Mouse (Mus musculus): Measurements from ENCODE around the gene Rgs3. TPM values are rescaled to one million over a fixed set of nuclear protein-coding genes. Genes with fewer than 3 reads are reported as not detected.

Gene Rgs3
- total RNA-seq, 4 experiments from 2014 or later: 25.6 to 34.3 (median 30.5) TPM

DNA sequence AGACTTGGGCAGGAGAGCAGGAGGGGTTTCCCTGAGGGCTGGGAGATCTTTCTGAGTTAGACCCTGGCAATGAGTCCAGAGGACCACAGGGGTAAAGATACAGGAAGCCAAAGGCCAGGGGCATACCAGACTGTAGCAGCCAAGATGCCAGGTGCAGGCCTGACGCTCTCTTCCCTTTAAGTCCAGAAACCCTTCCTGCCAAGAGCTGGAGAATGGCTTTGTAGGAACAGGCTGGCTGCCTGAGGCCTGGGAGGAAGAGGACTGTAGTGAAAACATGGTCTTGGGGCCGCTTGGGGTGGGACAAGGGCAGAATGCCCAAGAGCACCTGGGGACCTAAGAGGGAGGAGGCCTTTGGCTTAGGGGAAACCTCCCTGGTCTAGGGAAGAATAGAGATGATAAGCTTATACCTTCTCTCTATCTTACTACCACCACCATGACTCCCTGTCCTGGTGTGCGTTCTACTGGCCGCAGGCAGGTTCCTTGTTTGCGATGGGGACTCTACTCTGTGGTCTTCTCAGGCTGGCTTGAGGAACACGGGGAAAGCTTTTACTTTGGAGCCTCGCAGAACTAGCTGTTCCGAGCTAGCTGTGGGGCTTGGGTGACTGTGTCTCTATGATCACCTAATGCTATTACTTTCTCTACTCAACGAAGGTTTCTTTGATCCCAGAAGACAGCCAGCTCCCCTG is 46.4 kb downstream of the Rgs3 start:
- DNase-seq (ENCODE audit: low spot score): no peak

DNA sequence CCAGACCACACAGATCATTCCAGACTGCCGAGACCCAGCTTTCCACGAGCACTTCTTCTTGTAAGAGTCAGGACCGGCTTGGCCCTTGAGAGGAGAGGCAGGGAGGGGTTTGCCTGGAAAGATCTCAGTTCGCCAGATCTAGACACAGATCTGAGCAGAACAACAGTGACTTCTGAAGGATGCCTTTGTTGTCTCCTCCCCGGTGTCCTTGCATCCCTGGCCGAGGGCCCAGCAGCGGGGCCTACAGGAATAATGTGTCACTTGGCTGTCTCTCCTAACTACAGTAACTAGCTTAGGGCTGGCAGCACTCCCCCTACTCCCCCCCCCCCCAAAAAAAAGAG is 46.9 kb downstream of the Rgs3 start:
- no peak for DNase-seq (ENCODE audit: low spot score)

DNA sequence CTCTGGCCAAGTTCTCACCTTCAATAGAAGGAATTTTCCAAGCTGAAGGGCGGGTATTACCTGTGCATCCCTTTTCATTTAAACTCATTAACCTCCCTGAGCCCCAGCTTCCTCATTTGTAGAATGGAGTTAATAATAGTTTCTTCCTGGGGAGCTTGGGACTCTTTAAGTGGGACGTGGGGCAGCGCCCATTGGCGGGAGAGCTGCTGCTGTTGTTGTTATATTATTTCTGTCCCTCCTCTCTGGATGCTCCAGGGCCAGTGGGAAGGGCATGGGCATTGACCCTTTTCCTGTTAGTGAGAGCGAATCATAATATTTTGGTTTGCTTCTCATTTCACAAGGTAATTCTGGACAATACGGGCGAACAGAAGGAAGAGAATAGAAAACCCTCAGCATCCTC is 47.3 kb downstream of the Rgs3 start:
- no peak for DNase-seq (ENCODE audit: low spot score)

DNA sequence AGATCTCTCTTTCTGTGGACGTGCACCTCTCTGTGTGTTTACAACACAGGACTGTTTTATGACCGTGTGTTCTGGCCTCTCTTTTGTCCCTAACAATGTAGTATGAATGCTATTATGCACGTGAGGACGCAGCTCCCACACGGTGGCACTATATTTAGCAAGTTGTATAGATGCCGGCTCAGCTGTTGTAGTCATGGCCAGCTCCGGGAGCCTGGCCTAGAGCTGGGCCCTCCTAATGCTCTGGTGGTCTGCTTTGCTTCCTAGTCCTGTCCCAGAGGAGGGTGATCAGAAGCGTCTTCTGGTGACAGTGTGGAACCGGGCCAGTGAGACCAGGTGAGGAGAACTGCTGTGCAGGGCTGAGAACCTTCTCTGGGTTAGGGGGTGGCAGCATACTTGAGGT is 47.7 kb downstream of the Rgs3 start:
- no peak for DNase-seq (ENCODE audit: low spot score)

DNA sequence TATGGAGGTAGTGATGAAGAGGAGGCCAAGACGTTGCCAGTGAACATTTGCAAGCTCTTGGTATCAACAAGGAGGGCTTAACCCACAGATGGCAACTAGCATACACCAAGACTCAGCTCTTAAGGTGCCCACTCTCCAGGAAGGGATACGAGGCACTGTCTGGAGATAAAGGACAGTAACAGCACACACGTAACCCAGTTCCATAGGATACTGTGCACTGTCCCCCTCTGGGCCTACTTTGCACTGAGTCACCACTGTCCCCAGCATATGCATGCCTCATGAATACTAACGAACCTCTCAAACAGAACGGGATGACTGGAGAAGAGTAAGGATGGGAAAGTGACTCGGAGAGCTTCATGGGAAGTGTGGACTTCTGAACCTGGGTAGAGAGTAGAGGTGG is 48.2 kb downstream of the Rgs3 start:
- no peak for DNase-seq (ENCODE audit: low spot score)

DNA sequence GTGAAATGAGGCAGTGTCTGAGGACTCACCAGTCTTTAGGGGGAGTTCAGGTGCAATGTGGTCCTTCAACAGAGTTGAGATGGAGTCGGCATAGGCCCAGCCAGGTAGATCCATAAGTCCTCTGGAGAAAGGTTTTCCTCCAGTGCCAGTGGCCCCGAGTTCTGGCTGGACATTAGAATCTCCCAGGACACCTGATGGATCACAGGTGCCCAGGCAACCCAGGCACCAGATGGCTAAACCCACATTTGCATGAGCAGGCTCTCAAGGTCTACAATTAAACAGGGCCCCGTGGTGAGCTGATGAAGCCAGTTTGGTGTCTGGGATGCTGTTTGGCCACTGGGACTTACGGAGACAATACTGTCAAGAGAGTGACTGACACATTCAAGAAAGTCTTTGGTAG is 49.7 kb downstream of the Rgs3 start:
- DNase-seq (ENCODE audit: low spot score): no peak

DNA sequence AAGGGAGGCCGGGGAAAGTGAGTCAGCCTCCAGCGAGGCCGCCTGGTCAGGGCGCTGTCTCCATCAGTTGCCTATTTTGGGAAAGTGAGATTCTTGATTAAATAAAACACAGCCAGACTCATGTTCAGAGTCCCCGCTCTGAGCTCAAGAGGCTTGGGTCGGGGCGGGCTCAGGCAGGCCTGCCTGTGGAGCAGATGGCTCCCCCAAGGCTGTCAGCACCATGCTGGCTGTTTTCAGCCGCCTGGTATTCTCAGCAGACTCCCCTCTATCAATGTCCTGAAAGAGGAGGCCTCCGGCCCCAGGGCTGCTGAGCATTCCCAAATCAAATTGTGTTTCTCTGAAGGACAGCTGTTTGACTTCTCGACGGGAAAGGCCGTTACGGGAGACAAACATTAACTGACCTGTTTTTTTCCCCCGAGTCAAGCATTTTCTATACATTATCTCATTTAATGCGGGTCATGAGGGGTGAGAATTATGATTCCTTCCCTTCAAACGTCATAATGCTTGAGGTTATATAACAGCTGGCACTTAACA is 50.6 kb downstream of the Rgs3 start:
- no peak for DNase-seq (ENCODE audit: low spot score)

DNA sequence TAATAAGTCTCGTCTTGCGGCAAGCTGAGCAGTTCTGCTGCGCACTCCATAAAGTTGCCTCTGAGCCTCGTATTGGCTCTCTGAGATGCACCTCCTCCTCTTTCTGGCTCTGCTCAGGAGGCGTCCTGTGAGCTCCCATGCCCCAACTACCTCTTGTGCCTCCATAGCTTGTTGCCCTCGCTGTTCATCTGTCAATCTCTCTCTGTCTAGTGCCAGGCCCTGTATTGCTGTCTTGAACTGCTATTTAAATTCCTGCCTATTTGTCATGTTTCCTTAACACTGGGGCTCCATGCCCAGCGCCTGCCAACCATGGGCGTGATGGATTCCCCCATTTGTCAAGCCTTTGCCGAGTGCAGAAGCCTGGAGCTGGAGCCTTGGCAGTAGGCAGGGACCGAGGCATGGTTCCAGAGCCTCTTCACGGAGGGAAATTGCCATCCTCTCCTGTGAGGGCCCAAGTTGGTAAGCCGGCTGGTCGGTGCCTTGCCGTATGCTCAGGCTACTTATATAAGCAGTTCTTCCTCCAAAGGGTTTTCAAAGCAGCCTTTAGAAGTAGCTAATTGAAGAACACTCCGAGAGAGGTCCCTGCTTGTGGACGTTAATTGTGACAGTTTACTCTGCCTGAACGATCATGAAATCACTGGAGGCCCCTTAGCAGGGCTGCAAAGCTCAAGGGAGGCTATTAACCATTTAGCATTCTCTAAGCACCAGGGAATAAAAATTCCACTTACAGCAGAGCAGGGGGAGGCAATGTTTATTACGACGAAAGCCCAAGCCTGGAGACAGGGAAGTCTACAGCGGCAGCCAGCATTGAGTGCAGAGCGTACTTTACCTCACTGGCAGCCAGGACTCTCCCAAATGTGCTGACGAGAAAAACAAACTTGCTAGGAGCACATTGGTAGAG is 53.2 kb downstream of the Rgs3 start:
- DNase-seq (ENCODE audit: low spot score): no peak

DNA sequence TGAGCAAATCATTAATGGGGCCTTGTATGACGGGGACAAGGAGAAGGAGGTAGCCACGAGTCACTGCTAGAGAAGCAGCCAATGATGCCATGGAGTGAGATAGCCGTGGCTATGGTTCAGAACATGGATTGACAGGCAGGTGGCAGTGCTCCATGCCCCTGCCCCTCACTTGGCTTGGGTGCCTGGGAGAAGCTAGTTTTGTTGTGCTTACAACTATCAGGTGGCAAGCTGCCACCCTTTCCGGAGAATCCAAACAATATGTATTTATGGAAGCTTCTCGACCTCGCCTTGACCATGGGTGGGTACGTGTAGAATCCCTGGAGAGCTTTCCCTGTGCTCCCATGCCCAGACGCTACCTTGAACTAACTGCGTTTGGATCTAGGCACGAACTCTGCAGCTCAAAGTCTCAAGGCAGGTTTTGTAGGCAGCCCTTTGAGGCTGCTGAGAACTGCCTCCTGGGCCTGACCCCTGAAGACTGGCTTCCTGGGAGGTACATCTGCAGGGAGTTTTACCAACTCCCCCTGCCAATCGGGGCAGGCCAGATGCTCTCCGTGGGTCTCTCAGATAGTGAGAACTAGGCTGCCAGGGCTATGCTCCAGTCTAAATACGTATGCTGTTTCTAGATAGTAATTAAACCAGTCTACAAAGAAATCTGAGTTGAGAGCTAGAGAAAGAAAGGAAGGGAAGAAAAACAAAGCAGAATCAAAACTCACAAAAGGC is 54.2 kb downstream of the Rgs3 start:
- DNase-seq (ENCODE audit: low spot score): no peak

DNA sequence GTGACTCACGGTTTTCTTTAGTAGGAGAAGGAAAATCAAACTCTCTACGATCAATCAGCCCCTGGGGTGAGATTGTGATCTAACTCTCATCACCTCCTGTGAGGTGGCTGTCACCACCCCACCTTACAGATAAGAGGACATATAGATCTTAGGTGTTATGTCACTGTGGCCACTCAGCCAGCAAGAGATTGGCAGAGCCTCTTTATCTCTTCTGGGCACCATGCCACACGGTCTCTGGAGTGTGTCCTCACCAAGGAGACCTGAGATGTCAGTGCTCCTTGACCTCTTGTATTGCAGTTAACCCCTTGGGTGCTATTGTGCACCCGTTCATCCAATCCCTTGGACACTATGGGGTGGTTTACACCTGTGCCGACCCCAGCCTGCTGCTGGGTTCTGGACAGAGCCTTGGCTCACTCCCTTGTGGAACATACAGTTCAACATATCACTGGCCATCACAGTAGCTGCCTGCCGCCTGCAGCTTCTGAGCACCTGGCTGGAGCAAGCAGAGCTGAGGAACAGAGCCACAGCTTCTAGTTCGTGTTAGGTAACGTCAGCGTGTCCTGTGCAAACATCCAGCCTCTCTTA is 58.3 kb downstream of the Rgs3 start:
- DNase-seq (ENCODE audit: low spot score): no peak

DNA sequence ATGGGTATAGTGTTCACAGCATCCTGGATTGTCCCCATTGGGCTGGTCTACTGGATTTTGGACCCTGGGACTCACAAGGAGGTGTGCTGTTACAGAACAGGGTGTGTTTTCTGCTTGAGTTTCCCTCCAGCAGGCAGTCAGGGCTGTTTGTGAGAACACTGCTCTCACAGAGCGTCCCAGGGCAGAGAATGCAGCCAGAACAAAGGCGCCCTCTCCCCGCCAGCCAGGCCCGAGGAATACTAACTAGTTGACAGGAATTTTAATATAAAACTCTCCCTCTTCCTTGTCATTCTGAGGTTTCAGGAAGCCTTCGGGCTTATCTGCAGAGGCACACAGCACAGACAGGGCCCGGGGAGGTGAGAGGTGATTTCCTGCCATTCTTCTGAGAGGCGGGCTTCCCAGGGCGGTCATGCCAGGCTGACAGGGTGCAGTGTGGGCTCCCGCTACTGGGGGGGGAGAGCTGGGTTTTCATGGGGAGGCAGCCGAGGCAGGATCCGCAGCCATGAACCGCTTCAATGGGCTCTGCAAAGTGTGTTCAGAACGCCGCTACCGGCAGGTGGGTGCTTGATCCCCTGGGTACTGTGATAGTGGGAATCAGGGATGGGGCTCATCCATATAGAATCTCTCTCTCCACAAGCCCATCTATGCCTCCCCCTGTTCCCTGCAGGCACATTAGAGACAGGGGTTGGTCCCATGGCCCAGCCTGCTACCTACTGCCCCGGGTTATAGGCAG is 59.8 kb downstream of the Rgs3 start:
- peak; percentile 81 for DNase-seq (ENCODE audit: low spot score)

DNA sequence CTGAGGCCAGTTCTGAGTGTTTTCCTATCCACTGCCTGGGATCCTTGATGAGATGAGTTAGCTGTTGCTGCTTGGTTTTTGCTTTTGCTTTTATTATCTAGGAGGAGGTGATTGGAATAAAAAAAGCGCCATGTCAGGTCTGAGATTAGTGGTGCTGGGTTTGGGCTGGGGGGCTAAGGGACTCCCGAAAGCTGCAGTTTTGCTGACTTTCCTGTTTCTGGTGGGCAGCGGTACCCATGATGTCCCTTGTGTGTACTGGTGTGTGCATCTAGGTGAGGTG is 60.3 kb downstream of the Rgs3 start:
- DNase-seq (ENCODE audit: low spot score): no peak

DNA sequence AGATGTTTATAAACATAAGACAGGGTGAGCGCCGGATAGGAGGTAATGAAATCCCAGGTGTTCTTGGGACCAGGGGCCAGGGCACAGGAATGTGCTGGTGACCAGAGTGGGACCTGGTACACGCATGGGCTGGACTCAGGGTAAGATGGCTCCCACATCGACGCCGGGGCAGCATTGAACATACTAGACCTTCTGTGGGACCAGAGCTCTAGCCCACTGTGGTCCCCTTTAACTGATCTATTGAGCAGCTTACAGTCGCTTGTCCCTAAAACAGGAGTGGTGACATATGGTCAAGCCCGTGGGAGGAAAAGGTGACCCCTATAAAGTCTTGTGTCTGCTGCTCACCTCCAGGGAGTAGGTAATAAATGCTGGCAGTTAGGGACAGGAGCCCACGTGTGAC is 61.5 kb downstream of the Rgs3 start:
- no peak for DNase-seq (ENCODE audit: low spot score)

DNA sequence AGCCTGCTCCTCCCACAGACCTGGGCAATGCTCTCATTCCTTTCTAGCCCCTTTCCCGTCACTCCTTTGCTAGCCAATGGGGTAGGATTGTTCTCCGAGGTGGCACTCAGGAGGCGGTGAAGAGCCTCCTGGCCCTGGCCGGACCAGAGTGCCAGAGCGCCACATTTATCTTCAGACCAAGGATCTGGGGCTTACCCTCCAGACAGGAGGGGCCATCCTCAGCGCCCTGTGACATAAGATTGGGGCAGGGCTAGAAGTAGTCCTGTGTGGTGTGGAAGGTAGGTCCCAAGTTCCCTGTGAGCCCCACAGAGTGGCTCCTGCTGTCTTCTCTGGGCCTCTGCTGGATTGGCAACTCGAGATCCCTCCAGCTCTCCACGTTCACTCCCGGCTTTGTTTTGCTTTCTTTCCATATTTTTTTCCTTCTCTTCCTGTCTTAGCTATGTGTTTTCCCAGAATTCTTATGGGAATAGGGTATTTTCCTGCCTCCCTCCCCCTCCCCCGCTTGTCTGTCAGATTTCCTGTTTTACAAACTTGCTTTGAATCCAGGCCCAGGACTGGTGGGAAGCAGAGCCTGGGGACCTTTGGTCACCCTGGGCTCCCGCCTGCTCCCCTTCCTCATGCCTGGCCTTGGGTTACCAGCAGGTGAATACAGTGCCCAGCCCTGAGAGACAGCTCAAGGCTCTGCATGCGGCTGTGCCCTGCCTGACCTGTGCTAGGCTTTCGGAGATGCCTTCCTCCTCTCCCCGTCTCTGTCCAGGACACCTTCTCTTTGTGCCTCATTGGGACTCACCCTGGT is 62.4 kb downstream of the Rgs3 start:
- DNase-seq (ENCODE audit: low spot score): no peak

DNA sequence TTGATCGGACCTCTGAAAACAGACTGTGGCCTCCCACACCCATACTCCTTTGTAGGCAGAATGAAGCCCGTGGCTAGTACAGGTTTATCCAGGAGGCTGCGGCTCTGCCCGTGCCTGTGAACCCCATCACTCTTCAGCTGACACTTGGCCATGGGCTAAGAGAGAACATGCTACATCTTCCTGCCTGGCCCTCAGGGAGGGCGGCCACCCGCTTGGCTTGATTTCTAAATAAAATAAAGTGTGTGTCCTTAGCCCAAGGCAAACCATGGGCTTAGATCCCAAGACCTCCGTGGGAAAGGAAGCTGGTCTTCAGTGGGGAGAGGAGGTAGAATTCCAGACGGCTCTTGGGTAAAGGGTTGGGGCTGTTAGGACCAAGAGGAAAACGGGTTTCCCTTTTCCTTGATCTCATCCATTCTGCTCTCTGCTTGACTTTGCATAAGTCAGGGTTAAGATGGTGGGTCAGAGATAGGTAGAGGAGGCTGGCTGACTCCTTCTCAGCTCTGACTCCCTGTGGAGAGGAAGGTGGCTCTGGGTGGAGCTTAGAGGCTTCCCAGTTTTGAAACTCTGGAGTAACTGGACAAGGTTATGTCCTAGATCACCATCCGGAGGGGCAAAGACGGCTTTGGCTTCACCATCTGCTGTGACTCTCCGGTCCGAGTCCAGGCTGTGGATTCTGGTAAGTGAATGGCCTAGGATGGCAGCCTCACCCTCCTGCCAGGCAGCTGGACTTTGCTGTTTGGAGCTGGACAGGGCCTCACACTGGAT is 63.8 kb downstream of the Rgs3 start:
- no peak for DNase-seq (ENCODE audit: low spot score)

DNA sequence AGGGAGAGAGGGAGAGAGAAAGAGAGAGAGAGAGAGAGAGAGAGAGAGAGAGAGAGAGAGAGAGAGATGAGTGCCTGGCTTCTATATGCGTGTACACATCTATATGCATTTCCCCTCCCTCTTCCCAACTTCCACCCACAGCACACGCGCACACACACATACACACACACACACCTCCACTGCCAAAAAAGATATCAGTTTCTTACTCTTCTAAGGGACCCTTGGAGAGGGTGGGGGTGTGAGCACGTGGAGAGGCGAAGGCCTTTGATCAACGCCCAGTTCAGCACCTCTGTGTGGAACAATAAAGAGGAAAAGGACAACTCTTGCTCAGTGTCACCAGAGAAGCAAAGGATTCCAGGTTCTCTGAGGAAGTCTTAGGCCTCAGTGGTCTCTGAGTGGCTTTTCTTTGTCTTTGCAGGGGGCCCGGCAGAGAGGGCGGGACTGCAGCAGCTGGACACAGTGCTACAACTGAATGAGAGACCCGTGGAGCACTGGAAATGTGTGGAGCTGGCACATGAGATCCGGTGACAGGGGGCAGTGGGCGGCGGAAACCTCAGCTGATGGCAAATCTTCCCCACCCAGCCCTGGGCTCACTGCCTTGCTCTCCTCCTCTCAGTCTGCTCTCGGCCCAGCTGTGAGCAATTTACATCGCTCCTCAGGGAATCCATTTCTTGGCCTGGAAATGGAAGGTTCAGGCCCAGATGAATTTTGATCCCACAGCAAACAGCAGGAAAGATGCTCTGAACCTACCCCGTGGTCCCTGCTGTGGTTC is 65.2 kb downstream of the Rgs3 start:
- no peak for DNase-seq (ENCODE audit: low spot score)

DNA sequence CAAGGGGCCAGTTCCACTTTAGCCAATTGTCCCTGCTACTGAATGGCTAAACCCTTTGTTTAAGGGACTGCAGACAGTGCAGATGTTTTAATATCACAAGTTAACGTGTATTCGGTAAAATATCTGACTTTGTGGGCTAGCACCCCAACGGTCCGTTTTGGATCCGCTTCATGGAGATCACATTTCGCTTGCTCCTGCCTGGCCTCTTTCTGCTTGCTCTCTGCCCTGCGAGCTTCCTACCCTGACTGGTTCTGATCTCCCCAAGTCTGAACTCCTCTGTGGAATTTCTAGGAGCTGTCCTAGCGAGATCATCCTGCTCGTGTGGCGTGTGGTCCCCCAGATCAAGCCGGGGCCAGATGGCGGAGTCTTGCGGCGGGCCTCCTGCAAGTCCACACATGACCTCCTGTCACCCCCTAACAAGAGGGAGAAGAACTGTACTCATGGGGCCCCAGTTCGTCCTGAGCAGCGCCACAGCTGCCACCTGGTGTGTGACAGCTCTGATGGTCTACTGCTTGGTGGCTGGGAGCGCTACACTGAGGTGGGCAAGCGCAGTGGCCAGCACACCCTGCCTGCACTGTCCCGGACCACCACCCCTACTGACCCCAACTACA is 65.9 kb downstream of the Rgs3 start:
- DNase-seq (ENCODE audit: low spot score): no peak

DNA sequence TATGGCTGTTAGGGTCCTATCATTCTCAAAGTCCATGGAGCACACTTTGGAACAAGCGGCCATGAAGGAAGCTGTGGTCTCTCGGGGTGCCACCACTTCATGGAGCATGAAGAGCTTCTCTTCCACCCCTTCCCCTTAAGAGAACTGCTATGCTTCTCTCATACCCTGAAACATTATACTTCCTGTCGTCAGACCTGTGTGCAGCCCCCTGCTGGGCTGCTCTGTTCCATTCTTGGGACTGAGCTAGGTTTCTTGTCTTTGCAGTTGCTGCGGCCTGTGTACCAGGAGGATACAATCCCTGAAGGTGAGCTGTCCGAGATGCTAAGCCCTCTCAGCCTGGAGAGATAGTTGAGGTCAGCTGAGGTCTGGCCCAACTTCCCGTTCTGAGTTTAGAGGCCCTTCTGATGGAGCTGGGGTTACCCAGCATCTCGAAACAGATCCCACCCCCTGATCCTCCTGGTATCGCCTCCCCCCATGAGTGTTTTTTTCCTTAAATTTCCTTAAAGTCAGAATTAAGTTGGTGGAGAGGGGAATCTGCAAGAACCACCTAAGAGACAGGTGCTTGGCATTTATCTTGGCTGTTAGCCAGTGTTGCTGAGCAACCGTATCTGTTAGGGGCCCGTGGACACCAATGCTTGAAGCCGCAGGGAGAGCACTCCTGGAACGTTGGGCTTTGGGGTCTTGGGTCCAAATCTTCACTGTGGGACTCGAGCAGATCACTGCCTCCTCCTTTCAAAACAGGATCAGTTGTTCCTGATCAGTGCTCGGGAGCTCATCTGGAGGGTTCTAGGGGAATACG is 66.8 kb downstream of the Rgs3 start:
- DNase-seq (ENCODE audit: low spot score): no peak
